Mouse (Mus musculus) 416B (cell line): ENCODE measurements around the gene Mbnl3.

ENCODE experiments used
- DNase-seq: peaks from one replicate; pipeline ENCODE4 v3.0.0; 2011; ENCODE audit warnings: low read depth

The Mbnl3 gene

GRCm38 (mm10) chrX:51206432-51206831 lies at the start of gene Mbnl3:
Gene Mbnl3, minus strand, starts transcription at chrX:51206532.
- no peak for DNase-seq

- peak; percentile 59 for DNase-seq
These were observed 596 bp downstream of the Mbnl3 start for GRCm38 (mm10) chrX:51205548-51206324.

- DNase-seq: peak; percentile 88
These were observed 1.4 kb downstream of the Mbnl3 start for GRCm38 (mm10) chrX:51204626-51205547.

GRCm38 (mm10) chrX:51197012-51197411 lies 9.3 kb downstream of the Mbnl3 start:
- no peak for DNase-seq

GRCm38 (mm10) chrX:51171914-51172313 lies 34.4 kb downstream of the Mbnl3 start:
- DNase-seq: no peak

GRCm38 (mm10) chrX:51171413-51171812 lies 34.9 kb downstream of the Mbnl3 start:
- peak; percentile 24 for DNase-seq

- DNase-seq: no peak
These were observed 35.9 kb downstream of the Mbnl3 start for GRCm38 (mm10) chrX:51170404-51170803.

- DNase-seq: peak; percentile 68
These were observed 36.8 kb downstream of the Mbnl3 start for GRCm38 (mm10) chrX:51169476-51170045.

- peak; percentile 72 for DNase-seq
These were observed 38.4 kb downstream of the Mbnl3 start for GRCm38 (mm10) chrX:51167976-51168375.

- no peak for DNase-seq
These were observed 41.6 kb downstream of the Mbnl3 start for GRCm38 (mm10) chrX:51164766-51165165.

- no peak for DNase-seq
These were observed 57.9 kb downstream of the Mbnl3 start for GRCm38 (mm10) chrX:51148436-51148835.

- peak; percentile 21 for DNase-seq
These were observed 60.0 kb downstream of the Mbnl3 start for GRCm38 (mm10) chrX:51146351-51146750.

GRCm38 (mm10) chrX:51140055-51140454 lies 66.3 kb downstream of the Mbnl3 start:
- DNase-seq: peak; percentile 52

GRCm38 (mm10) chrX:51131325-51131724 lies 75.0 kb downstream of the Mbnl3 start:
- DNase-seq: no peak

- DNase-seq: no peak
These were observed 103.6 kb downstream of the Mbnl3 start for GRCm38 (mm10) chrX:51102748-51103147.

GRCm38 (mm10) chrX:51084972-51085371 lies 121.4 kb downstream of the Mbnl3 start:
- peak; percentile 74 for DNase-seq

- DNase-seq: no peak
These were observed 122.1 kb downstream of the Mbnl3 start for GRCm38 (mm10) chrX:51084211-51084610.

- peak; percentile 71 for DNase-seq
These were observed 129.6 kb downstream of the Mbnl3 start for GRCm38 (mm10) chrX:51076744-51077143.
